Mouse (Mus musculus) embryonic facial prominence, embryonic 15.5 days (tissue): ENCODE results near the gene Ppp1cc. TPM values are rescaled to one million over a fixed set of nuclear protein-coding genes. Genes with fewer than 3 reads are reported as not detected.
A peak's percentile ranks its signal among the peaks of the same experiment; 100 is the strongest.
"Not testable (repeated sequence)": the region's sequence is repeated elsewhere in the genome, so short reads cannot be mapped to it uniquely, and the experiment has no call there.

Experiments
- ATAC-seq: fragments of 200-750 bp; cut with Nextera tagmentation; 2 replicates; pipeline ENCODE4 v1.8.0; 2017; ENCODE audit warnings: low read depth, moderate TSS enrichment; ENCODE audit not compliant: insufficient number of reproducible peaks, low FRiP score, low TSS enrichment
- H3K27ac ChIP-seq: fragments of 300-500 bp; sonication (generic); replicated peaks from 2 replicates; pipeline ENCODE4 v1.5.1; 2015; ENCODE audit warnings: mild to moderate bottlenecking, inconsistent platforms
- H3K27me3 ChIP-seq: fragments of 300-500 bp; sonication (generic); 2 replicates; pipeline ENCODE4 v1.6.1; 2015; ENCODE audit warnings: inconsistent platforms
- H3K36me3 ChIP-seq: fragments of 300-500 bp; sonication (generic); 2 replicates; pipeline ENCODE4 v1.6.1; 2015; ENCODE audit warnings: mild to moderate bottlenecking, inconsistent platforms
- H3K4me1 ChIP-seq: fragments of 300-500 bp; sonication (generic); 2 replicates; pipeline ENCODE4 v1.6.1; 2015; ENCODE audit warnings: inconsistent platforms
- H3K4me2 ChIP-seq: fragments of 300-500 bp; sonication (generic); replicated peaks from 2 replicates; pipeline ENCODE4 v1.6.1; 2015; ENCODE audit warnings: mild to moderate bottlenecking, inconsistent platforms
- H3K4me3 ChIP-seq: fragments of 300-500 bp; sonication (generic); replicated peaks from 2 replicates; pipeline ENCODE4 v1.5.1; 2015; ENCODE audit warnings: mild to moderate bottlenecking, inconsistent platforms
- H3K9ac ChIP-seq: fragments of 300-500 bp; sonication (generic); 2 replicates; pipeline ENCODE4 v1.6.1; 2015; ENCODE audit warnings: inconsistent platforms
- H3K9me3 ChIP-seq: fragments of 300-500 bp; sonication (generic); replicated peaks from 2 replicates; pipeline ENCODE4 v1.6.1; 2016; ENCODE audit warnings: inconsistent platforms
- WGBS: fragments of 180-500 bp; shearing (Covaris S2); methylation state at CpG from one replicate; pipeline ENCODE4 v1.1.7; 2015; 5-methylcytosine and 5-hydroxymethylcytosine counted together
- polyA plus RNA-seq: library from polyadenylated mRNA; unstranded; fragments of >200 nt; fragmentation: Nextera tagmentation; extraction: Ambion mirVana; gene quantifications from 2 replicates; pipeline ENCODE4 v1.2.1, GENCODE M21; 2015

Gene Ppp1cc
- polyA plus RNA-seq, 1 experiment from 2014 or later = 238 TPM

- not testable (repeated sequence) for H3K9me3 ChIP-seq, H3K9ac ChIP-seq, H3K4me1 ChIP-seq, H3K27me3 ChIP-seq, H3K4me3 ChIP-seq, H3K27ac ChIP-seq, H3K36me3 ChIP-seq, ATAC-seq, H3K4me2 ChIP-seq
- WGBS = 60% methylated on average over 2 of the region's 2 CpGs
Observed at GRCm38 (mm10) chr5:122139771-122140170, 18.3 kb upstream of the Ppp1cc start.

GRCm38 (mm10) chr5:122140723-122141122 is 17.4 kb upstream of the Ppp1cc start, which contains the start of gene Ccdc63:
Gene Ccdc63 (minus strand): TSS chr5:122140823.
- H3K4me3 ChIP-seq = no peak within 1 kb of the TSS
- no peaks in the 10 kb centered on the region for H3K27me3 ChIP-seq
- H3K36me3 ChIP-seq = no peaks in the 10 kb centered on the region
- peaks cover 4% of the 10 kb centered on the region; the same call in 1 of the 2 replicates for H3K4me1 ChIP-seq
- H3K4me2 ChIP-seq = no peak within 1 kb of the TSS
- no peak within 1 kb of the TSS for H3K27ac ChIP-seq
- H3K9me3 ChIP-seq = no peaks in the 10 kb centered on the region
- WGBS = 91% methylated on average over 3 of the region's 3 CpGs
- no peak within 1 kb of the TSS for H3K9ac ChIP-seq
- no peak for ATAC-seq

GRCm38 (mm10) chr5:122142230-122142992 is 15.7 kb upstream of the Ppp1cc start:
- H3K27me3 ChIP-seq = no peaks in the 10 kb centered on the region
- 56% methylated on average over 8 of the region's 8 CpGs for WGBS
- H3K9ac ChIP-seq = no peak overlapping the region
- ATAC-seq = no peak
- no peak overlapping the region for H3K4me3 ChIP-seq
- no peak overlapping the region for H3K4me2 ChIP-seq
- H3K9me3 ChIP-seq = no peaks in the 10 kb centered on the region
- no peak overlapping the region for H3K27ac ChIP-seq
- peaks cover 13% of the 10 kb centered on the region for H3K4me1 ChIP-seq
- H3K36me3 ChIP-seq = no peaks in the 10 kb centered on the region

- H3K27me3 ChIP-seq = no peaks in the 10 kb centered on the region
- no peak overlapping the region for H3K4me3 ChIP-seq
- no peak overlapping the region for H3K9ac ChIP-seq
- H3K36me3 ChIP-seq = no peaks in the 10 kb centered on the region
- H3K27ac ChIP-seq = 0 out of 2 replicates have a peak overlapping the region, but pooled peaks have one; percentile 14
- H3K9me3 ChIP-seq = no peaks in the 10 kb centered on the region
- H3K4me1 ChIP-seq = peaks cover 13% of the 10 kb centered on the region
- H3K4me2 ChIP-seq = no peak overlapping the region
- no peak for ATAC-seq
- WGBS = 79% methylated on average over 15 of the region's 15 CpGs
Observed at GRCm38 (mm10) chr5:122143543-122143942, 14.5 kb upstream of the Ppp1cc start.

GRCm38 (mm10) chr5:122144825-122145224 is 13.3 kb upstream of the Ppp1cc start:
- H3K27me3 ChIP-seq = no peaks in the 10 kb centered on the region
- no peak overlapping the region for H3K9ac ChIP-seq
- H3K4me1 ChIP-seq = peaks cover 13% of the 10 kb centered on the region
- no peaks in the 10 kb centered on the region for H3K36me3 ChIP-seq
- peak overlapping the region; percentile 87 for H3K27ac ChIP-seq
- H3K4me2 ChIP-seq = no peak overlapping the region
- H3K4me3 ChIP-seq = no peak overlapping the region
- WGBS = 87% methylated on average over 4 of the region's 4 CpGs
- no peaks in the 10 kb centered on the region for H3K9me3 ChIP-seq
- ATAC-seq = no peak

GRCm38 (mm10) chr5:122145381-122146055 is 12.6 kb upstream of the Ppp1cc start:
- no peak; the same call in 1 of the 2 replicates for ATAC-seq
- Histone ChIP-seq H3K4me2 (peak overlapping the region; percentile 42), H3K9ac (no peak overlapping the region), H3K27me3 (no peaks in the 10 kb centered on the region), H3K4me3 (peak overlapping the region; percentile 18), H3K27ac (peak overlapping the region; percentile 87), H3K36me3 (no peaks in the 10 kb centered on the region), H3K9me3 (no peaks in the 10 kb centered on the region), H3K4me1 (peaks cover 13% of the 10 kb centered on the region)
- 34% methylated on average over 15 of the region's 15 CpGs for WGBS

GRCm38 (mm10) chr5:122146056-122146580 is 12.0 kb upstream of the Ppp1cc start:
- Histone ChIP-seq H3K9me3 (no peaks in the 10 kb centered on the region), H3K27ac (peak overlapping the region; percentile 87), H3K4me3 (0 out of 2 replicates have a peak overlapping the region, but pooled peaks have one; percentile 18), H3K27me3 (no peaks in the 10 kb centered on the region), H3K4me2 (peak overlapping the region; percentile 42), H3K9ac (no peak overlapping the region), H3K4me1 (peaks cover 13% of the 10 kb centered on the region), H3K36me3 (no peaks in the 10 kb centered on the region)
- 19% methylated on average over 10 of the region's 10 CpGs for WGBS
- ATAC-seq = peak; percentile 75

- no peak overlapping the region for H3K4me2 ChIP-seq
- no peak overlapping the region for H3K4me3 ChIP-seq
- peaks cover 13% of the 10 kb centered on the region for H3K4me1 ChIP-seq
- H3K27me3 ChIP-seq = no peaks in the 10 kb centered on the region
- H3K36me3 ChIP-seq = no peaks in the 10 kb centered on the region
- H3K9ac ChIP-seq = no peak overlapping the region
- H3K9me3 ChIP-seq = no peaks in the 10 kb centered on the region
- H3K27ac ChIP-seq = peak overlapping the region; percentile 87
- no peak for ATAC-seq
Observed at GRCm38 (mm10) chr5:122146609-122147008, 11.5 kb upstream of the Ppp1cc start.

- H3K4me1 ChIP-seq = peaks cover 13% of the 10 kb centered on the region
- H3K4me3 ChIP-seq = no peak overlapping the region
- H3K27me3 ChIP-seq = no peaks in the 10 kb centered on the region
- no peak for ATAC-seq
- whole genome bisulfite sequencing = 75% methylated on average over 1 of the region's 1 CpGs
- H3K9ac ChIP-seq = no peak overlapping the region
- H3K4me2 ChIP-seq = no peak overlapping the region
- no peaks in the 10 kb centered on the region for H3K9me3 ChIP-seq
- no peaks in the 10 kb centered on the region for H3K36me3 ChIP-seq
- H3K27ac ChIP-seq = no peak overlapping the region
Observed at GRCm38 (mm10) chr5:122148107-122148506, 10.0 kb upstream of the Ppp1cc start.

- Histone ChIP-seq H3K4me2 (no peak overlapping the region), H3K27ac (no peak overlapping the region), H3K27me3 (no peaks in the 10 kb centered on the region), H3K9me3 (no peaks in the 10 kb centered on the region), H3K4me1 (peaks cover 13% of the 10 kb centered on the region), H3K9ac (no peak overlapping the region), H3K4me3 (no peak overlapping the region), H3K36me3 (no peaks in the 10 kb centered on the region)
- WGBS = 52% methylated on average over 4 of the region's 4 CpGs
- no peak for ATAC-seq
Observed at GRCm38 (mm10) chr5:122149259-122149658, 8.8 kb upstream of the Ppp1cc start.

GRCm38 (mm10) chr5:122152508-122152907 is 5.6 kb upstream of the Ppp1cc start:
- H3K9ac ChIP-seq, H3K27ac ChIP-seq, ATAC-seq, H3K27me3 ChIP-seq, H3K36me3 ChIP-seq, H3K4me2 ChIP-seq, H3K9me3 ChIP-seq, H3K4me3 ChIP-seq: not testable (repeated sequence)
- H3K4me1 ChIP-seq = peaks cover 12% of the 10 kb centered on the region
- 82% methylated on average over 5 of the region's 5 CpGs for WGBS
